Mouse (Mus musculus): ENCODE data around the gene Thoc5. TPM values are rescaled to one million over a fixed set of nuclear protein-coding genes. Genes with fewer than 3 reads are reported as not detected.

Thoc5 gene
- total and polyA plus RNA-seq, 3 experiments: 8.9 to 67.5 (median 57.9) TPM

- Histone ChIP-seq H3K4me1 (ENCODE audit: insufficient read depth, low read depth, low read length) (peaks cover 66% of the 10 kb centered on the region), H3K9me3 (replicated peaks) (no peaks in the 10 kb centered on the region), H3K36me3 (replicated peaks) (peaks cover 67% of the 10 kb centered on the region), H3K4me3 (ENCODE audit: low read depth, low read length) (no peak overlapping the region), H3K27me3 (ENCODE audit: insufficient read depth, low read length) (peaks cover 22% of the 10 kb centered on the region)
- ATAC-seq (ENCODE audit: extremely low read depth, insufficient number of reproducible peaks, low FRiP score, poor library complexity, severe bottlenecking): no peak
- TF ChIP-seq CTCF (IDR thresholded peaks at IDR 0.05; ENCODE audit: low read depth, low read length) (no peak), POLR2AphosphoS5 (IDR thresholded peaks at IDR 0.05; ENCODE audit: insufficient replicate concordance, low read depth, low read length) (no peak), GATA1 (IDR thresholded peaks at IDR 0.05; ENCODE audit: borderline replicate concordance, low read length) (no peak), GATA2 (IDR thresholded peaks at IDR 0.05; ENCODE audit: borderline replicate concordance, low read depth, low read length) (no peak), TAL1 (conservative IDR thresholded peaks at IDR 0.05; ENCODE audit: low read depth, low read length) (no peak)
- no peak for DNase-seq (ENCODE audit: low spot score)
Measured at GRCm38 (mm10) chr11:4949256-4950044, 54.3 kb downstream of the Thoc5 start.

DNA sequence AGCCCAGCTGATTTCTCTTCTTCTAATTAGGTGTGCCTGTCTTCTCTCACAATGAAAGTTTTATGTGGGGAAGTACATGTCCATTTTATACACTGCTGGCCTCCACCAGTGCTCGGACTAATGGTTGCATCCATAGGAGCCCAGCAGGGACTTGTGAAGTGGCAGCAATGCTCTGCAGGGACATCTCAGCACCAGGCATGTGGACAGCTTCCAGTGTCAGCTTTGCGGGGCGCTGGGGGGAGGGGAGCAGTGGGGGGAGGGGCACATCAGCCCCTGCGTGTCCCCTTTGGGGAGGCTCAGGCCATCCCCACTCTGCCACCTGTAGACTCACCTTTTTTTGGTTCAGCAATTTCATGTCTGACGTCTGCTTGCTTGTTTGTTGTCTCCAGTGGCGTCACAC lies 58.3 kb downstream of the Thoc5 start:
- Histone ChIP-seq H3K4me3 (ENCODE audit: low read depth, low read length) (peak overlapping the region; percentile 39; the same call in 1 of the 2 replicates), H3K9me3 (replicated peaks) (no peaks in the 10 kb centered on the region), H3K36me3 (replicated peaks) (peaks cover 70% of the 10 kb centered on the region), H3K27me3 (ENCODE audit: insufficient read depth, low read length) (peaks cover 15% of the 10 kb centered on the region), H3K4me1 (ENCODE audit: insufficient read depth, low read depth, low read length) (peaks cover 36% of the 10 kb centered on the region)
- TF ChIP-seq GATA2 (IDR thresholded peaks at IDR 0.05; ENCODE audit: borderline replicate concordance, low read depth, low read length): no peak
- TF ChIP-seq GATA1 (IDR thresholded peaks at IDR 0.05; ENCODE audit: borderline replicate concordance, low read length): no peak
- no peak for TF ChIP-seq POLR2AphosphoS5 (IDR thresholded peaks at IDR 0.05; ENCODE audit: insufficient replicate concordance, low read depth, low read length)
- no peak for TF ChIP-seq CTCF (IDR thresholded peaks at IDR 0.05; ENCODE audit: low read depth, low read length)
- TF ChIP-seq TAL1 (conservative IDR thresholded peaks at IDR 0.05; ENCODE audit: low read depth, low read length): no peak
- ATAC-seq (ENCODE audit: extremely low read depth, insufficient number of reproducible peaks, low FRiP score, poor library complexity, severe bottlenecking) (no peak), DNase-seq (ENCODE audit: low spot score) (no peak)

DNA sequence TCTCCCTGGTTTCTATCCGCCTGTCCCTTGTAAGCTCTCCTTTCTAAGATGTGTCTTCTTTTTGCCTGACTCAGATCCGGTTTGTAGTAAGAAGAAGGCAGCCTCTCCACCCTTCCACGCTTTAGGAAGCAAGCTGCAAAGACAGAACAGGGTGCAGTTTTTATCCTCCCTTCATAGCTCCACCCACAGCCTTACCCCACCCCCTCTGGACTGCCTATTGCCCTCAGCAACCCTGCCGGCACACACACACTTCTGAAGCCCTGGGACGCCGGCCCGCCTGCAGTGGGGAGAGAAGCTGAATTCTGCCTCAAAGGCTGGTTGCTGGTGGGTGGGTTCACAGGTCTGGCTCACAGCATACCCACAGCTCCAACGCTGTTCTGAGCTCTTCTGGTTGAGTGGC lies 58.8 kb downstream of the Thoc5 start:
- TF ChIP-seq CTCF (IDR thresholded peaks at IDR 0.05; ENCODE audit: low read depth, low read length) (no peak), GATA2 (IDR thresholded peaks at IDR 0.05; ENCODE audit: borderline replicate concordance, low read depth, low read length) (no peak), GATA1 (IDR thresholded peaks at IDR 0.05; ENCODE audit: borderline replicate concordance, low read length) (no peak), TAL1 (conservative IDR thresholded peaks at IDR 0.05; ENCODE audit: low read depth, low read length) (no peak), POLR2AphosphoS5 (IDR thresholded peaks at IDR 0.05; ENCODE audit: insufficient replicate concordance, low read depth, low read length) (no peak)
- Histone ChIP-seq H3K4me1 (ENCODE audit: insufficient read depth, low read depth, low read length) (peaks cover 34% of the 10 kb centered on the region), H3K4me3 (ENCODE audit: low read depth, low read length) (peak overlapping the region; percentile 39; the same call in 1 of the 2 replicates), H3K27me3 (ENCODE audit: insufficient read depth, low read length) (peaks cover 10% of the 10 kb centered on the region), H3K36me3 (replicated peaks) (peaks cover 67% of the 10 kb centered on the region), H3K9me3 (replicated peaks) (no peaks in the 10 kb centered on the region)
- peak; percentile 85 for ATAC-seq (ENCODE audit: extremely low read depth, insufficient number of reproducible peaks, low FRiP score, poor library complexity, severe bottlenecking)
- peak; percentile 72 for DNase-seq (ENCODE audit: low spot score)

GRCm38 (mm10) chr11:4963099-4963808 lies 68.1 kb downstream of the Thoc5 start:
- Histone ChIP-seq H3K9me3 (replicated peaks) (no peaks in the 10 kb centered on the region), H3K36me3 (replicated peaks) (peaks cover 12% of the 10 kb centered on the region), H3K4me1 (ENCODE audit: insufficient read depth, low read depth, low read length) (peaks cover 74% of the 10 kb centered on the region), H3K27me3 (ENCODE audit: insufficient read depth, low read length) (no peaks in the 10 kb centered on the region), H3K4me3 (ENCODE audit: low read depth, low read length) (no peak overlapping the region)
- TF ChIP-seq POLR2AphosphoS5 (IDR thresholded peaks at IDR 0.05; ENCODE audit: insufficient replicate concordance, low read depth, low read length) (no peak), TAL1 (conservative IDR thresholded peaks at IDR 0.05; ENCODE audit: low read depth, low read length) (no peak), CTCF (IDR thresholded peaks at IDR 0.05; ENCODE audit: low read depth, low read length) (no peak), GATA2 (IDR thresholded peaks at IDR 0.05; ENCODE audit: borderline replicate concordance, low read depth, low read length) (no peak), GATA1 (IDR thresholded peaks at IDR 0.05; ENCODE audit: borderline replicate concordance, low read length) (no peak)
- ATAC-seq (ENCODE audit: extremely low read depth, insufficient number of reproducible peaks, low FRiP score, poor library complexity, severe bottlenecking) (no peak), DNase-seq (ENCODE audit: low spot score) (no peak)

DNA sequence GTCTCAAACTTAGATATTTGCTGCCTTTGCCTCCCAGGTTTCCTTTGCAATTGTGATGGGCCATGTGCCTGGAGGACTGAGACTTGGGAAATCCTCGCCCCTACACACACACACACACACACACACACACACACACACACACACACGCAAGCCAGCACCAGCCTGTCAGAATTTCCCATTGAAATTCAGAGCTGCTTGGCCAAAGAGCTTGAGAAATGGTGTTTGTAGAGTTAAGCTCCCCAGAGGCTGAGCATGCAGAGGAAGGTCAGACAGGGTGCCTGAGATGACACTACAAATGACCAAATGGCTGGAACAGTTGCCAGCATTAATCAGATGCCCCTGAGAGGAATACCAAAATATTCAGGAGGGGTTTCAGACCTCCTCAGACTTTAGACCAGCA lies 71.2 kb downstream of the Thoc5 start:
- TF ChIP-seq GATA1 (IDR thresholded peaks at IDR 0.05; ENCODE audit: borderline replicate concordance, low read length) (no peak), TAL1 (conservative IDR thresholded peaks at IDR 0.05; ENCODE audit: low read depth, low read length) (no peak)
- H3K27me3 ChIP-seq (ENCODE audit: insufficient read depth, low read length): no peaks in the 10 kb centered on the region
- ATAC-seq (ENCODE audit: extremely low read depth, insufficient number of reproducible peaks, low FRiP score, poor library complexity, severe bottlenecking): no peak
- H3K9me3 ChIP-seq (replicated peaks): no peaks in the 10 kb centered on the region
- DNase-seq (ENCODE audit: low spot score): no peak
- H3K4me1 ChIP-seq (ENCODE audit: insufficient read depth, low read depth, low read length): peaks cover 88% of the 10 kb centered on the region
- H3K4me3 ChIP-seq (ENCODE audit: low read depth, low read length): no peak overlapping the region; the same call in 1 of the 2 replicates
- peaks cover 14% of the 10 kb centered on the region for H3K36me3 ChIP-seq (replicated peaks)

DNA sequence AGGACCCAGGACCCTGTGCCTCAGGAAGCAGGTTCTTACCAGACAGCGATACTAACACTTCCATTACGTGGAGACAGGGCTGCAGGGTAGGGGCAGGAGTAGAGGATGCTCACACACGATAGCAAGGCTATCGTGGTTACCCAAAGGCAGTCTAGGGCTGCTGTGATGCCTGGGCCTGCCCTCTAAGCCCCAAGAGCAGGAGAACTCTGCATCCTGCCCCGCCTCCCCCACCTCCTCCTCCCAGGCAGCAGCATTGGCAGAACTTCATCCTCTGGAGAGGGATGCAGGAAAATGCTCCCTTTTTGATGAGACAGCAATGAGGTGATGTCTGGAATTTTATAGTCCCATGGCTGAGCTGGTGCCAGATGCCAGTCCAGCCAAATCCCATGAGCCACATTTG lies 71.8 kb downstream of the Thoc5 start:
- peaks cover 84% of the 10 kb centered on the region for H3K4me1 ChIP-seq (ENCODE audit: insufficient read depth, low read depth, low read length)
- DNase-seq (ENCODE audit: low spot score): no peak
- ATAC-seq (ENCODE audit: extremely low read depth, insufficient number of reproducible peaks, low FRiP score, poor library complexity, severe bottlenecking): peak; percentile 46; the same call in 1 of the 2 replicates
- TF ChIP-seq CTCF (IDR thresholded peaks at IDR 0.05; ENCODE audit: low read depth, low read length) (no peak), GATA2 (IDR thresholded peaks at IDR 0.05; ENCODE audit: borderline replicate concordance, low read depth, low read length) (no peak), POLR2AphosphoS5 (IDR thresholded peaks at IDR 0.05; ENCODE audit: insufficient replicate concordance, low read depth, low read length) (no peak)
- H3K27me3 ChIP-seq (ENCODE audit: insufficient read depth, low read length): no peaks in the 10 kb centered on the region
- no peaks in the 10 kb centered on the region for H3K9me3 ChIP-seq (replicated peaks)
- peak overlapping the region; percentile 60; the same call in 1 of the 2 replicates for H3K4me3 ChIP-seq (ENCODE audit: low read depth, low read length)
- peaks cover 14% of the 10 kb centered on the region for H3K36me3 ChIP-seq (replicated peaks)
